Mouse (Mus musculus): Measurements from ENCODE around the gene Olfr31.

The Olfr31 gene

DNA sequence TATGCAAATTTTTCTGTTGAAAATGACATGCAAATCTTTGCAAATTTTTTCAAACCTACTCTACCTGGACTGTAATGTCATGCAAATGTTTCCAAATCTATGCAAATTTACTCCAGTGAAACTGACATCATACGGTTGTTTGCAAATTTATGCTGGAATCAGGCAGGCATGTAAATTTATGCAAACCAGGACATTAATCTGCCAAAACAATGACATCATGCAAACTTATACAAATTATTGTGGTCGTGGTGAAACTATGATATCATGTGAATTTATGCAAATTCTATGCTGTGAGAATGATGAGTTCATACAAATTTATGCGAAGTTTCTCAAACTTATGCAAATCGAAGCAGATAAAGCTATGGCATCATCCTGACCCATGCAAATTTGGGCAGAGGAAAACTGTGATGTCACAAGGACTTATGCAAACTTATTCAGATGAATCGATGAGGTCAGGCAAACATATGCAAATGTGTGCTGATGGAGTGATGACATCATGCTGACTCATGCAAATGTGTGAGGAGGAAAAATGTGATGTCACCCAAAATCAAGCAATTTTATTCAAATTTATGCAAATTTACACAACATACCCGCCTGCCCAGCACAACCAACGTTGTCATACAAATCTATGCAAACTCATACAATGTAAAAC lies 30.6 kb downstream of the Olfr31 start:
- in situ Hi-C loops (cut with MboI; ENCODE audit: low pct_unique_long_range_greater_than_20kb in 1 of 2, low sequenced_read_pairs in 2 of 2, unreplicated experiment in 1 of 2), result no loop called here

DNA sequence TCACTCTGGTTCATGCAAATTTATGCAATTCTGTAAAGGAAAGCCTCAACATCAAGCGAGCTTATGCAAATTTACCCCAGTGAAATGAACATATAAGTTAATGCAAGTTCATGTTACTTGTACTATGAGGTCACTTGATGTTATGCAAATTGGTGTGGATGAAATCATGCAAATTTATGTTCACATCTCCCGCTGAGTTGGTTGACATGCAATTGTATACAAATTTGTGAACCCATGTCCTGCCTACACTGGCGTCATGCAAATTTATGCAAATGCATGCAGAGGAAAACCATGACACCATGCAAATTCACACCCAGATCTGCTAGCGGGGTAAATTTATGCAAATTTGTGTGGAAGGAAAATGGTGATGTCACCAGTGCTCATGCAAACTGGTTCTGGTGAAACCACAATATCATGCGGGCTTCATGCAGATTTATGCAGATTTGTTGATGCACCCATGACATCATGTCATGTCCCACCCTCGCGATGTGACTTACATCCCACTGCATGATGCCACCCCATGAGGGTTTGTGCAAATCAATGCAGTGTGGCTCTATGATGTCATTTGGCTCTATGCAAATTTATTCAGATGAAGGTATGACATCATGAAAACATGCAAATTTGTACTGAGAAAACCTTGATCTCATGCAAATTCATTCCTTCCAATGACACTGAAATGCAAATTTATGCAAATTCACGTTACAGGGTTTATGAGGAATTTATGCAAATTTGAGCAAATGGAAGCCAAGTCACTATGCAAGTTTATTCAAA lies 31.3 kb downstream of the Olfr31 start:
- in situ Hi-C loops (cut with MboI; ENCODE audit: low pct_unique_long_range_greater_than_20kb in 1 of 2, low sequenced_read_pairs in 2 of 2, unreplicated experiment in 1 of 2), result no loop called here

DNA sequence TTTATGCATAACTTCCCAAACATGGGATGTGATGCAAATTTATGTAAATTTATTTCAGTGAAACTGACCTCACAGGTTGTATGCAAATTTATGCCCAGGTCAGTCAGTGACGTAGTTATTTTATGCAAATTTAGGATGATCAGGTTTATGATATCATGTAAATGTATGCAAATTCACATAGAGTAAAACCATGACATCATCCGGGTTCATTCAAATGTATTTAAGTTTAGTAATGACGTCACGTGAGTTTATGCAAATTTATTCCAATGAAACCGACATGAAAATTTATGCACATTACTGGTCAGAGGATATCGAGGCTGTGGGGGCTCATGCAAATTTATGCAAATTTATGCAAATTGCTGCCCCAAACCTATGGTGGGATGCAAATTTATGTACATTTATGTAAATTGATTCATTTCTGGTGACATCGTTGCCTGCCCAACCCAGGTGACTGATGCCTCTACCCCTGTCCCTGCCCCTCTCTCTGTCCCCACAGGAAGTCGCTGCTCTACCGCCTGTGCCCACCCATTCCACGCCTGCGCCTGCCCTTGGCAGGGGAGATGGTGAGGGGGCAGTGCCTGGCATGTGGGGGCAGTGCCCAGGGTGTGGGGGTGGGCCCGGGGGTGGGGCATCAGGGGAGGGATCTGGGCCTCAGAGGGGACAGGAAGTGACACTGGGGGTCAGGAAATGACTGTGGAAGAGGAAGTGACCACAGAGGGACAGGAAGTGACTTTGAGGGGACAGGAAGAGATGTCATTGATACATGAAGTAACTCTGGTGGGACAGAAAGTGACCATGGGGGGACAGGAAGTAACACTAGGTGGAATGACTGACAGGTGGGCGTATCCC lies 32.1 kb downstream of the Olfr31 start:
- in situ Hi-C loops (cut with MboI; ENCODE audit: low pct_unique_long_range_greater_than_20kb in 1 of 2, low sequenced_read_pairs in 2 of 2, unreplicated experiment in 1 of 2), result no loop called here

DNA sequence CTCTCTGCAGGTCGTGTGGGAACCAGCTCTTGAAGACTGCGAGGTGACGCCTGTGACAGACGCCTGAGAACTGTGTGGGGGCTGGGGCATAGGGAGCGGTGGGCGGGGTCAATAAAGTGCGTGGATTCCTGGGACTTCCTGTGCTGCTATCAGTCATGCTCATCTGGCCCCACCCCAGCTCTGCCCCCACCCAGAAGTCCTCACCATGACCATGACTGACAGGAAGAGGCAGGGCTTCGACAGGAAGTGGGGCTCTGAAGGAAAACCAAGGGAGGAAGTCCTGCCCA lies 32.7 kb downstream of the Olfr31 start:
- in situ Hi-C loops (cut with MboI; ENCODE audit: low pct_unique_long_range_greater_than_20kb in 1 of 2, low sequenced_read_pairs in 2 of 2, unreplicated experiment in 1 of 2), result no loop called here

Data from mouse embryonic stem cell (cell line).